Mouse (Mus musculus): ENCODE data around the gene Akp3.

GRCm38 (mm10) chr1:87170458-87170857 lies 45.7 kb downstream of the Akp3 start:
- TF ChIP-seq CTCF (IDR thresholded peaks at IDR 0.05; ENCODE audit: low read depth, low read length) (no peak), EP300 (IDR thresholded peaks at IDR 0.05; ENCODE audit: insufficient read depth, low read depth, low read length) (no peak), POLR2A (IDR thresholded peaks at IDR 0.05; ENCODE audit: insufficient read depth, low read length) (no peak)
